Mouse (Mus musculus): ENCODE data around the gene Olfr689. TPM values are rescaled to one million over a fixed set of nuclear protein-coding genes. Genes with fewer than 3 reads are reported as not detected.
"Not testable (repeated sequence)": the region's sequence is repeated elsewhere in the genome, so short reads cannot be mapped to it uniquely, and the experiment has no call there.

Olfr689 gene
- polyA plus RNA-seq, 1 experiment, result not detected

- Histone ChIP-seq H3K36me3 (ENCODE audit: control insufficient read depth, insufficient read depth) (no peaks in the 10 kb centered on the region), H3ac (ENCODE audit: control insufficient read depth, insufficient read length, low read depth) (no peak within 1 kb of the TSS), H3K27me3 (ENCODE audit: control insufficient read depth, insufficient read depth, insufficient read length) (no peaks in the 10 kb centered on the region), H3K79me3 (ENCODE audit: low read depth) (no peaks in the 10 kb centered on the region), H3K79me2 (ENCODE audit: control insufficient read depth, insufficient read depth) (no peaks in the 10 kb centered on the region), H3K4me3 (ENCODE audit: insufficient read depth, poor library complexity, severe bottlenecking) (no peak within 1 kb of the TSS)
- TF ChIP-seq CTCF (IDR thresholded peaks at IDR 0.05; ENCODE audit: control insufficient read depth, insufficient read depth, insufficient read length), result no peak
- no peak for TF ChIP-seq FOSL1 (IDR thresholded peaks at IDR 0.05; ENCODE audit: insufficient read depth, low read length, poor library complexity, severe bottlenecking)
- no peak for TF ChIP-seq CEBPB (IDR thresholded peaks at IDR 0.05; ENCODE audit: low read depth)
- no peak for TF ChIP-seq MAX (IDR thresholded peaks at IDR 0.05)
- no peak for TF ChIP-seq USF1 (IDR thresholded peaks at IDR 0.05; ENCODE audit: low read depth)
- TF ChIP-seq MYOD1 (IDR thresholded peaks at IDR 0.05; ENCODE audit: control insufficient read depth, insufficient read length, low read depth), result no peak
- TF ChIP-seq MYOG (IDR thresholded peaks at IDR 0.05; ENCODE audit: control insufficient read depth, extremely low read depth, insufficient read length), result no peak
Measured at GRCm38 (mm10) chr7:105334004-105334403, 23.0 kb downstream of the Olfr689 start, which contains the start of gene Olfr690. Gene Olfr690, minus strand, starts transcription at chr7:105334104.

DNA sequence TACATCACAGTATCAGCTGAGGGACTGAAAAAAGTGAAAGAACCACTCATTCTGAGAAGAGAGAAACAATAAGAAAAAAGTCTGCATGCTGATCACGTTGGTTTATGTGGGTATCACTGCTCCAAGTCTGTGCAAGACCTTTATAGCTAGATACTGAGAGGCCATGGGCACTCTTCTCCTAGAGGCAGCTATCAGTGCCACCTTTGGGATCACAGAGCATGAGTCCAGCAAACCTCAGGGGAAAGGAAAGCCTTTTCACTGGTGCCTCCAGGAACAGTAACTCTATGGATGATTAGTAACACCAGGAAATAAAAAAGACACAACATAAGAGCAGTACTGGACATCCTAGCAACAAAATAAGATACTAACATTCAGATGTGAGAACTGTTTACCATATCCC lies 31.2 kb downstream of the Olfr689 start, which contains the start of gene Olfr691:
TSS of gene Olfr691 (minus strand) at position 101 of the 400 bp plus-strand sequence.
- H3K4me3 ChIP-seq (ENCODE audit: insufficient read depth, poor library complexity, severe bottlenecking), result no peak within 1 kb of the TSS
- H3K36me3 ChIP-seq (ENCODE audit: control insufficient read depth, insufficient read depth), result no peaks in the 10 kb centered on the region
- no peaks in the 10 kb centered on the region for H3K79me3 ChIP-seq (ENCODE audit: low read depth)

GRCm38 (mm10) chr7:105342752-105343151 lies 31.8 kb downstream of the Olfr689 start:
- H3K36me3 ChIP-seq (ENCODE audit: control insufficient read depth, insufficient read depth), result no peaks in the 10 kb centered on the region
- no peaks in the 10 kb centered on the region for H3K79me3 ChIP-seq (ENCODE audit: low read depth)
- H3K27me3 ChIP-seq (ENCODE audit: control insufficient read depth, insufficient read depth, insufficient read length), result no peaks in the 10 kb centered on the region
- no peaks in the 10 kb centered on the region for H3K79me2 ChIP-seq (ENCODE audit: control insufficient read depth, insufficient read depth)
- TF ChIP-seq MYOD1 (IDR thresholded peaks at IDR 0.05; ENCODE audit: control insufficient read depth, insufficient read length, low read depth), result no peak
- TF ChIP-seq USF1 (IDR thresholded peaks at IDR 0.05; ENCODE audit: low read depth), result no peak
- TF ChIP-seq FOSL1 (IDR thresholded peaks at IDR 0.05; ENCODE audit: insufficient read depth, low read length, poor library complexity, severe bottlenecking), result no peak
- TF ChIP-seq CEBPB (IDR thresholded peaks at IDR 0.05; ENCODE audit: low read depth), result no peak
- no peak for TF ChIP-seq CTCF (IDR thresholded peaks at IDR 0.05; ENCODE audit: control insufficient read depth, insufficient read depth, insufficient read length)
- TF ChIP-seq MYOG (IDR thresholded peaks at IDR 0.05; ENCODE audit: control insufficient read depth, extremely low read depth, insufficient read length), result no peak
- H3ac ChIP-seq (ENCODE audit: control insufficient read depth, insufficient read length, low read depth), result no peak overlapping the region
- H3K4me3 ChIP-seq (ENCODE audit: insufficient read depth, poor library complexity, severe bottlenecking), result no peak overlapping the region

More for the DNA sequence above, 31.2 kb downstream of the Olfr689 start, which contains the start of gene Olfr691:
- H3K79me2 ChIP-seq (ENCODE audit: control insufficient read depth, insufficient read depth), result no peaks in the 10 kb centered on the region
- TF ChIP-seq CEBPB (IDR thresholded peaks at IDR 0.05; ENCODE audit: low read depth) (no peak), MYOG (IDR thresholded peaks at IDR 0.05; ENCODE audit: control insufficient read depth, extremely low read depth, insufficient read length) (no peak), MAX (IDR thresholded peaks at IDR 0.05) (no peak), CTCF (IDR thresholded peaks at IDR 0.05; ENCODE audit: control insufficient read depth, insufficient read depth, insufficient read length) (no peak), MYOD1 (IDR thresholded peaks at IDR 0.05; ENCODE audit: control insufficient read depth, insufficient read length, low read depth) (no peak), USF1 (IDR thresholded peaks at IDR 0.05; ENCODE audit: low read depth) (no peak), FOSL1 (IDR thresholded peaks at IDR 0.05; ENCODE audit: insufficient read depth, low read length, poor library complexity, severe bottlenecking) (no peak)
- no peaks in the 10 kb centered on the region for H3K27me3 ChIP-seq (ENCODE audit: control insufficient read depth, insufficient read depth, insufficient read length)
- no peak within 1 kb of the TSS for H3ac ChIP-seq (ENCODE audit: control insufficient read depth, insufficient read length, low read depth)

- H3K79me3 ChIP-seq (ENCODE audit: low read depth); H3K4me3 ChIP-seq (ENCODE audit: insufficient read depth, poor library complexity, severe bottlenecking); H3ac ChIP-seq (ENCODE audit: control insufficient read depth, insufficient read length, low read depth); H3K79me2 ChIP-seq (ENCODE audit: control insufficient read depth, insufficient read depth); H3K36me3 ChIP-seq (ENCODE audit: control insufficient read depth, insufficient read depth); H3K27me3 ChIP-seq (ENCODE audit: control insufficient read depth, insufficient read depth, insufficient read length): not testable (repeated sequence)
Measured at GRCm38 (mm10) chr7:105356064-105356463, 45.1 kb downstream of the Olfr689 start.

- not testable (repeated sequence) for H3K79me3 ChIP-seq (ENCODE audit: low read depth); H3K27me3 ChIP-seq (ENCODE audit: control insufficient read depth, insufficient read depth, insufficient read length); H3K79me2 ChIP-seq (ENCODE audit: control insufficient read depth, insufficient read depth); H3K36me3 ChIP-seq (ENCODE audit: control insufficient read depth, insufficient read depth); H3K4me3 ChIP-seq (ENCODE audit: insufficient read depth, poor library complexity, severe bottlenecking); H3ac ChIP-seq (ENCODE audit: control insufficient read depth, insufficient read length, low read depth)
Measured at GRCm38 (mm10) chr7:105356487-105356886, 45.5 kb downstream of the Olfr689 start.

GRCm38 (mm10) chr7:105361713-105362112 lies 50.7 kb downstream of the Olfr689 start:
- Histone ChIP-seq H3K4me3 (ENCODE audit: insufficient read depth, poor library complexity, severe bottlenecking) (no peak overlapping the region), H3ac (ENCODE audit: control insufficient read depth, insufficient read length, low read depth) (no peak overlapping the region), H3K79me2 (ENCODE audit: control insufficient read depth, insufficient read depth) (no peaks in the 10 kb centered on the region), H3K36me3 (ENCODE audit: control insufficient read depth, insufficient read depth) (no peaks in the 10 kb centered on the region), H3K27me3 (ENCODE audit: control insufficient read depth, insufficient read depth, insufficient read length) (peaks cover 3% of the 10 kb centered on the region), H3K79me3 (ENCODE audit: low read depth) (no peaks in the 10 kb centered on the region)
- no peak for TF ChIP-seq MAX (IDR thresholded peaks at IDR 0.05)
- TF ChIP-seq CEBPB (IDR thresholded peaks at IDR 0.05; ENCODE audit: low read depth), result no peak
- TF ChIP-seq USF1 (IDR thresholded peaks at IDR 0.05; ENCODE audit: low read depth), result no peak
- TF ChIP-seq MYOG (IDR thresholded peaks at IDR 0.05; ENCODE audit: control insufficient read depth, extremely low read depth, insufficient read length), result no peak
- TF ChIP-seq MYOD1 (IDR thresholded peaks at IDR 0.05; ENCODE audit: control insufficient read depth, insufficient read length, low read depth), result no peak
- TF ChIP-seq CTCF (IDR thresholded peaks at IDR 0.05; ENCODE audit: control insufficient read depth, insufficient read depth, insufficient read length), result no peak
- TF ChIP-seq FOSL1 (IDR thresholded peaks at IDR 0.05; ENCODE audit: insufficient read depth, low read length, poor library complexity, severe bottlenecking), result no peak

Data from C2C12 (cell line).